Mouse (Mus musculus): ENCODE results near the gene Ttpal. TPM values are rescaled to one million over a fixed set of nuclear protein-coding genes. Genes with fewer than 3 reads are reported as not detected.
"Not testable (repeated sequence)": the region's sequence is repeated elsewhere in the genome, so short reads cannot be mapped to it uniquely, and the experiment has no call there.

The Ttpal gene
- polyA plus RNA-seq, 1 experiment from 2014 or later = 29.9 TPM

GRCm38 (mm10) chr2:163616652-163617227 lies 14.6 kb downstream of the Ttpal start:
- H3K27ac ChIP-seq (replicated peaks) = no peak overlapping the region
- peaks cover 97% of the 10 kb centered on the region for H3K36me3 ChIP-seq
- DNase-seq (ENCODE audit: low spot score) = no peak
- 83% methylated on average over 3 of the region's 3 CpGs for WGBS
- no peaks in the 10 kb centered on the region for H3K4me1 ChIP-seq
- no peak overlapping the region for H3K4me3 ChIP-seq
- H3K9me3 ChIP-seq (replicated peaks) = no peaks in the 10 kb centered on the region
- H3K27me3 ChIP-seq (ENCODE audit: low read depth, poor library complexity, severe bottlenecking) = no peaks in the 10 kb centered on the region

DNA sequence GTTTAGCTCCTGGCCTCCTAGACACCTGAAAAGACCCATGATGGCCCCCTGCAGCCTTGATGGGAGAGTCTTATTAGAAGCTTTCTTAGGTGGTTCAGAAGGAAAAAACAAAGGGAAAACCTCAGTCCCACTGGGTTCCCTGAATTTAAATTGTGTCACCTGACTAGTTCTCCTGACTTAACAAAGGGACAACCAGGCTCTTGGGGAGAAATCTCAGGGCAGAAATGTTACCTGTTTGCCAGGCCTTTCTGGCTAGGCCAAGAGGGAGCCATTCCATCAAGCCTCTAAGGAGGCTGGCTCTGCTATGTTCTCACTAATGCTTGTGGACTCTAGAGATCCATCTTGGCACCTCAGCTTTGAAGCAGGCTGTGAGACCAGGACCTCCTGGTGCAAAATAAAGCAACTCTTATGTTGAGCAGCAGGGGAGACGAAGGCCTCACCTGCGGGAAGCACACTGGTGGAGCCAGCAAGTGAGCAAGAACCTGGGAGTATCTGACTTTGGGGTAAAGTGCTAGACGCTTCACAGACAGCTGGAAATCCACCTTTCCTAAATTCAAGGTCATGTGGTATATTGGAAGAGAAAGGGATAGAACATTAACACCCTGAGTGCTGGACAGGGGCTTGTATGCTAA lies 15.2 kb downstream of the Ttpal start:
- Histone ChIP-seq H3K4me1 (no peaks in the 10 kb centered on the region), H3K36me3 (peaks cover 97% of the 10 kb centered on the region), H3K9me3 (replicated peaks) (no peaks in the 10 kb centered on the region), H3K27ac (replicated peaks) (no peak overlapping the region), H3K4me3 (no peak overlapping the region), H3K27me3 (ENCODE audit: low read depth, poor library complexity, severe bottlenecking) (no peaks in the 10 kb centered on the region)
- WGBS = 85% methylated on average over 3 of the region's 3 CpGs
- no peak for DNase-seq (ENCODE audit: low spot score)

DNA sequence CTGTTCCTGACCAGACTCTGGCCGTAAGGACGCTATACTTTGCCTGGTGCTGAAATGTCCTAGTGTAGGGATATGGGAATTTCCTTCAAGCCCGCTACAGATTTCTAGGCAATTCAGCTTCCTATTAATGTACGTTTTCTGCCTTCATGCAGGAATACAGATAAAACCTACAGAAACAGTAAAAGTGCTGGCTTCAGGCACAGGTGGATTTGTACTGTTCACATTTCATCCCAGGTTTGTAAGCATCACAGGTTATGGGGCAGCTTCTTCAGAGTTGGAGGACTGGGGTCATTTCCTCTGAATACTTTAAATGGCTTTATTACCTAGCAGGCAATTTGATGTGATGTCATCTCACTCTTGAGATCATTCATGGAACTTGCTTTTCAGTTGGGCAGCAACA lies 15.8 kb downstream of the Ttpal start:
- no peak for DNase-seq (ENCODE audit: low spot score)
- H3K36me3 ChIP-seq = peaks cover 98% of the 10 kb centered on the region
- H3K9me3 ChIP-seq (replicated peaks) = no peaks in the 10 kb centered on the region
- H3K4me1 ChIP-seq = no peaks in the 10 kb centered on the region
- H3K27ac ChIP-seq (replicated peaks) = no peak overlapping the region
- 92% methylated on average over 4 of the region's 4 CpGs for WGBS
- no peaks in the 10 kb centered on the region for H3K27me3 ChIP-seq (ENCODE audit: low read depth, poor library complexity, severe bottlenecking)
- H3K4me3 ChIP-seq = no peak overlapping the region

DNA sequence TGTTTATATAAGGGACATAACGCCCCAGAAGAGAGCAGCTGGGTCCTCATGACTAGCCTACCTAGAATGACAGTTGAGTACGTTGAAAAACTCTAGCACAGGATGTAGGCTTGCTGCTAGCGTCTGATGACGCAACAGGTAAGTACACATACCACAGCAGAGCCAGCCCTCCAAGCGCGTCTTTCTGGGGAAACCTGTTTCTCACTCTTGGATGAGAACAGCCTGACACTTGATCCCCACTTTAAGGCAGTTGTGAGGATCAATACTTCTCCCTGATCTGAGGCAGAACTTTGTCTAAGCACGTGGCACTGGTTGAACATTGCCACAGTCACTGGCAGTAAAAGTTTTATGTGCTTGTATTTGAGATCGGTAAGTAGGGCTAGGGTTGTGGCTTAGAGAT lies 18.3 kb downstream of the Ttpal start:
- no peak overlapping the region for H3K4me3 ChIP-seq
- H3K27ac ChIP-seq (replicated peaks) = no peak overlapping the region
- DNase-seq (ENCODE audit: low spot score) = no peak
- no peaks in the 10 kb centered on the region for H3K9me3 ChIP-seq (replicated peaks)
- H3K27me3 ChIP-seq (ENCODE audit: low read depth, poor library complexity, severe bottlenecking) = no peaks in the 10 kb centered on the region
- peaks cover 93% of the 10 kb centered on the region for H3K36me3 ChIP-seq
- no peaks in the 10 kb centered on the region for H3K4me1 ChIP-seq
- 90% methylated on average over 8 of the region's 8 CpGs for WGBS

DNA sequence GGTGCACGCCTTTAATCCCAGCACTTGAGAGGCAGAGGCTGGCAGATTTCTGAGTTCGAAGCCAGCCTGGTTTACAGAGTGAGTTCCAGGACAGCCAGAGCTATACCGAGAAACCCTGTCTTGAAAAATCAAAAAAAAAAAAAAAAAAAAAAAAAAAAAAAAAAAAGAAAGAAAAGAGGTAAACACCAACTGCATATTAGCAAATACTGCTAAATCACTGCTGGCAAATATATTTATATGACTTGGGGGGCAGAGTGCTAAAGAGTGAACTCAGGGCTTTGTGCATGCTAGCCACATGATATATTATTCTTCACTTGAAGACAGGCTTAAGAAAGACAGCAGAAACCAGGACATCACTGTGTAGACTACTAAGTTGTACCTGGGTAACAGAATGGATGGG lies 19.3 kb downstream of the Ttpal start:
- not testable (repeated sequence) for H3K27me3 ChIP-seq (ENCODE audit: low read depth, poor library complexity, severe bottlenecking); H3K4me1 ChIP-seq; H3K4me3 ChIP-seq; H3K9me3 ChIP-seq (replicated peaks); H3K27ac ChIP-seq (replicated peaks); DNase-seq (ENCODE audit: low spot score)
- H3K36me3 ChIP-seq = peaks cover 93% of the 10 kb centered on the region
- WGBS = 92% methylated on average over 3 of the region's 3 CpGs

DNA sequence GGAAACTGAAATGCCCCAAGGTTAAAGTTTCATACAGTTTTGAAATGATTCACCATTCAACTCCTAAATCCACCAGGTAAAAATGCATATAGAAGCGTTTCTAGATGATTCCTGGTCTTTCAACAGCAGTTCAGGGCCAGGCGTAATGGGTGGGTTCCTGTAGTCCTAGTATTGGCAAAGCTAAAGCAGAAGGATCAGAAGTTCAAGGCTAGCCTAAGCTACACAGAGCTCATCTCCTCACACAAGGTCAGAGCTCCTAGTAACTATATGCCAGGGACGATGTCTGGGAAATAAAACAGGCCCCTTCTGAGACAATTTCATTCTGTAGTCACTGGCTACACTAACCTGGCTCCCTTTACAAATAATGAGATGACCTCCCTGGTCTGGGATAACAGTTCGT lies 29.1 kb downstream of the Ttpal start:
- WGBS = 92% methylated on average over 4 of the region's 4 CpGs
- DNase-seq (ENCODE audit: low spot score) = no peak

DNA sequence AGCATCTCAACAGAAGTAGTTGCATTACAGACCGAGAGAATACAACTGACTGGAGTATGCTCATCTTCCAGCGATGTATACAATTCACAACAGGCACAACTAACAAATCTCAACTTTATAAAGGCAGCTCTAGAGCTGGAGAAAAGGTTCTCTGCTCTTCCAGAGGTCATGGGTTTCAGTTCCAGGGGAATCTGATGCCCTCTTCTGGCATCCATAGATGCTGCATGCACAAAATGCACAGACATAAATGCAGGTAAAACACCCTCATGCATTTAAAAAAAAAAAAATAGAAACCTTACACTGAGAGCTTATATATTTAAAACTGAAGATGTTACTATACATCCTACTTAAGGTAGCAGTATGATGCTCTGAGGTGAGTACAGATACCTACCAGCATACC lies 29.6 kb downstream of the Ttpal start:
- Histone ChIP-seq H3K4me1 (no peaks in the 10 kb centered on the region), H3K9me3 (replicated peaks) (no peaks in the 10 kb centered on the region), H3K4me3 (no peak overlapping the region), H3K27me3 (ENCODE audit: low read depth, poor library complexity, severe bottlenecking) (no peaks in the 10 kb centered on the region), H3K27ac (replicated peaks) (no peak overlapping the region), H3K36me3 (peaks cover 96% of the 10 kb centered on the region)
- DNase-seq (ENCODE audit: low spot score) = no peak
- WGBS = 92% methylated on average over 2 of the region's 2 CpGs

More for the DNA sequence above, 29.1 kb downstream of the Ttpal start:
- H3K27me3 ChIP-seq (ENCODE audit: low read depth, poor library complexity, severe bottlenecking) = no peaks in the 10 kb centered on the region
- no peaks in the 10 kb centered on the region for H3K4me1 ChIP-seq
- peaks cover 96% of the 10 kb centered on the region for H3K36me3 ChIP-seq
- no peak overlapping the region for H3K4me3 ChIP-seq
- no peaks in the 10 kb centered on the region for H3K9me3 ChIP-seq (replicated peaks)
- no peak overlapping the region for H3K27ac ChIP-seq (replicated peaks)

DNA sequence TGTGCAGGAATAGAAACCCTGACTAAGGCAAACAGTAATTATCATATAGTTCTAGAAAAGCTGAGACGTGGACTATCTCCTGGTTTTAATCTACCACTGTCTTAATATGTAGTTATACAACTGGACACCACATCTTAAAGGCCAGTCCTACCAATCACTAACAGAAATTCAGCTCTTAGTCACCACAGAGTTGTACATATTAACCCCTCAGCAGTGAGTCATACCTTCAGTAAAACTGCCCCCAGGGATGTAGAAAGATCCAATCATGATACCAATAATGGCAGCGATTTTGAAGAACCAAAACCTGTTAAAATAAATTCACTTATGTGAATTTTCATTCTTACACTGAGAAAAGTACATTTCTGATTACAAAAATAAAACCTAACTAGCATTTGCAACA lies 32.1 kb downstream of the Ttpal start:
- peaks cover 79% of the 10 kb centered on the region for H3K36me3 ChIP-seq
- DNase-seq (ENCODE audit: low spot score) = no peak
- H3K4me3 ChIP-seq = no peak overlapping the region

DNA sequence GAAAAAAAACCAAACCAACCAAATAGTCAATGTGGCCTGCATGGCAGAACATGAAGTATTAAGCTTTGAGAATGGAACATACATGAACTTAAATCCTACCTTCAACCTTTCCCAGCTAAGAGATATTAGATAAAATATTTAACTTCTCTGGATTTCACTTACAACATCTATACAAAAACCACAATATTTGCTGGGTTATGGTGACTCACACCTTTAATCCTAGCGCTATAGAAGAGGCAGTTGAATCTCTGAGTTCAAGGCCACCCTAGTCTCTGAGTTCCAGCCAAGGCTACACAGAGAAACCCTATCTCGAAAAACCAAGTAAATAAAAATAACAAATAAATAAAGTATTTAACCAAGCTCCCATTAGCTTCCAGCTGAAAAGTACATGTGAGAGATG lies 33.9 kb downstream of the Ttpal start:
- Histone ChIP-seq H3K9me3 (replicated peaks) (no peaks in the 10 kb centered on the region), H3K4me3 (no peak overlapping the region), H3K27ac (replicated peaks) (no peak overlapping the region), H3K36me3 (peaks cover 66% of the 10 kb centered on the region), H3K27me3 (ENCODE audit: low read depth, poor library complexity, severe bottlenecking) (no peaks in the 10 kb centered on the region), H3K4me1 (no peaks in the 10 kb centered on the region)
- DNase-seq (ENCODE audit: low spot score) = no peak
- WGBS = 89% methylated on average over 2 of the region's 2 CpGs

More for the DNA sequence above, 32.1 kb downstream of the Ttpal start:
- WGBS = 90% methylated on average over 2 of the region's 2 CpGs
- H3K27ac ChIP-seq (replicated peaks) = no peak overlapping the region
- no peaks in the 10 kb centered on the region for H3K27me3 ChIP-seq (ENCODE audit: low read depth, poor library complexity, severe bottlenecking)
- no peaks in the 10 kb centered on the region for H3K4me1 ChIP-seq
- H3K9me3 ChIP-seq (replicated peaks) = no peaks in the 10 kb centered on the region

GRCm38 (mm10) chr2:163637655-163638266 lies 35.6 kb downstream of the Ttpal start:
- DNase-seq (ENCODE audit: low spot score) = no peak
- WGBS = 77% methylated on average over 5 of the region's 5 CpGs
- Histone ChIP-seq H3K36me3 (peaks cover 60% of the 10 kb centered on the region), H3K9me3 (replicated peaks) (no peaks in the 10 kb centered on the region), H3K4me1 (peaks cover 2% of the 10 kb centered on the region), H3K4me3 (no peak overlapping the region), H3K27me3 (ENCODE audit: low read depth, poor library complexity, severe bottlenecking) (no peaks in the 10 kb centered on the region), H3K27ac (replicated peaks) (no peak overlapping the region)

GRCm38 (mm10) chr2:163640493-163640892 lies 38.4 kb downstream of the Ttpal start:
- peaks cover 39% of the 10 kb centered on the region for H3K36me3 ChIP-seq
- peaks cover 17% of the 10 kb centered on the region for H3K4me1 ChIP-seq
- 88% methylated on average over 3 of the region's 3 CpGs for WGBS
- no peak overlapping the region for H3K27ac ChIP-seq (replicated peaks)
- no peak overlapping the region for H3K4me3 ChIP-seq
- DNase-seq (ENCODE audit: low spot score) = no peak
- H3K9me3 ChIP-seq (replicated peaks) = no peaks in the 10 kb centered on the region
- H3K27me3 ChIP-seq (ENCODE audit: low read depth, poor library complexity, severe bottlenecking) = no peaks in the 10 kb centered on the region

- no peaks in the 10 kb centered on the region for H3K9me3 ChIP-seq (replicated peaks)
- no peak for DNase-seq (ENCODE audit: low spot score)
These were observed 39.6 kb downstream of the Ttpal start for GRCm38 (mm10) chr2:163641681-163642080.

More at GRCm38 (mm10) chr2:163641681-163642080, 39.6 kb downstream of the Ttpal start:
- Histone ChIP-seq H3K27me3 (ENCODE audit: low read depth, poor library complexity, severe bottlenecking) (no peaks in the 10 kb centered on the region), H3K4me1 (peaks cover 17% of the 10 kb centered on the region), H3K36me3 (peaks cover 28% of the 10 kb centered on the region), H3K4me3 (no peak overlapping the region), H3K27ac (replicated peaks) (no peak overlapping the region)
- 84% methylated on average over 3 of the region's 3 CpGs for WGBS

All from midbrain, embryonic 10.5 days (tissue).